Mouse (Mus musculus): ENCODE measurements around the gene Nrm.
"Not testable (repeated sequence)": the region's sequence is repeated elsewhere in the genome, so short reads cannot be mapped to it uniquely, and the experiment has no call there.

Nrm gene

DNA sequence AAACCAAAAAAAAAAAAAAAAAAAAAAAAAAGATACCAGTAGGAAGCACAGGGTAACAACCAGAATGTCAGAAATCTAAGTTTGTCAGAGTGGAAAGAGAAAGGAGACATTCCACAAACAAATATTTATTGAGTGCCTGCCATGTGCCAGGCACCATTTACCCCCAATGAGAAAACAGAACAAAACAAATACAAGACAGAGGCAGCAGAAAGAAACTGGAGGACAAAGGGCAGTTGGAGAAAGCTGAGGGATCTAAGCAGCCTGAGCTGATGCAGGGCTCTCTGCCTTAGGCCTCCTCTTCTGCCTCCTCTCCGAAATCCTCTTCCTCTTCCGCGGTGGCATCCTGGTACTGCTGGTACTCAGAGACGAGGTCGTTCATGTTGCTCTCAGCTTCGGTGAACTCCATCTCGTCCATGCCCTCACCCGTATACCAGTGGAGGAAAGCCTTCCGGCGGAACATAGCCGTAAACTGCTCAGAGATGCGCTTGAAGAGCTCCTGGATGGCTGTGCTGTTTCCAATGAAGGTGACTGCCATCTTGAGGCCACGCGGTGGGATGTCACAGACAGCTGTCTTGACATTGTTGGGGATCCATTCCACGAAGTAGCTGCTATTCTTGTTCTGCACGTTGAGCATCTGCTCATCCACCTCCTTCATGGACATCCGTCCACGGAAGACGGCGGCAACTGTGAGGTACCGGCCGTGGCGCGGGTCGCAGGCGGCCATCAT is 26.3 kb upstream of the Nrm start:
- in situ Hi-C loops (cut with MboI, MseI): no loop called here

DNA sequence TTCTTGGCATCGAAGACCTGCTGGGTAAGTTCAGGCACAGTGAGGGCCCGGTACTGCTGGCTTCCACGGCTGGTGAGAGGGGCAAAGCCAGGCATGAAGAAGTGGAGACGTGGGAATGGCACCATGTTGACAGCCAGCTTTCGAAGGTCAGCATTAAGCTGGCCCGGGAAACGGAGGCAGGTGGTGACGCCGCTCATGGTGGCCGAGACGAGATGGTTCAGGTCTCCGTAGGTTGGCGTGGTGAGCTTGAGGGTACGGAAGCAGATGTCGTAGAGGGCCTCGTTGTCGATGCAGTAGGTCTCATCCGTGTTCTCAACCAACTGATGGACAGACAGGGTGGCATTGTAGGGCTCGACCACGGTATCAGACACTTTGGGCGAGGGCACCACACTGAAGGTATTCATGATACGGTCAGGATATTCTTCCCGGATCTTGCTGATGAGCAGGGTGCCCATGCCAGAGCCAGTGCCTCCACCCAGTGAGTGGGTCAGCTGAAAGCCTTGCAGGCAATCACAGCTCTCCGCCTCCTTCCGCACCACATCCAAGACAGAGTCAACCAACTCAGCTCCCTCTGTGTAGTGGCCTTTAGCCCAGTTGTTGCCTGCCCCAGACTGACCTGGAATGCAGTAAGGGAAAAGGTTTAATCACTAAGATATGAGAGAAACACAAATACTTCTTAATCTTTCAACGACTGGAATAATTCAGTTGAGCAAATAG is 25.5 kb upstream of the Nrm start:
- in situ Hi-C loops (cut with MboI, MseI): no loop called here

DNA sequence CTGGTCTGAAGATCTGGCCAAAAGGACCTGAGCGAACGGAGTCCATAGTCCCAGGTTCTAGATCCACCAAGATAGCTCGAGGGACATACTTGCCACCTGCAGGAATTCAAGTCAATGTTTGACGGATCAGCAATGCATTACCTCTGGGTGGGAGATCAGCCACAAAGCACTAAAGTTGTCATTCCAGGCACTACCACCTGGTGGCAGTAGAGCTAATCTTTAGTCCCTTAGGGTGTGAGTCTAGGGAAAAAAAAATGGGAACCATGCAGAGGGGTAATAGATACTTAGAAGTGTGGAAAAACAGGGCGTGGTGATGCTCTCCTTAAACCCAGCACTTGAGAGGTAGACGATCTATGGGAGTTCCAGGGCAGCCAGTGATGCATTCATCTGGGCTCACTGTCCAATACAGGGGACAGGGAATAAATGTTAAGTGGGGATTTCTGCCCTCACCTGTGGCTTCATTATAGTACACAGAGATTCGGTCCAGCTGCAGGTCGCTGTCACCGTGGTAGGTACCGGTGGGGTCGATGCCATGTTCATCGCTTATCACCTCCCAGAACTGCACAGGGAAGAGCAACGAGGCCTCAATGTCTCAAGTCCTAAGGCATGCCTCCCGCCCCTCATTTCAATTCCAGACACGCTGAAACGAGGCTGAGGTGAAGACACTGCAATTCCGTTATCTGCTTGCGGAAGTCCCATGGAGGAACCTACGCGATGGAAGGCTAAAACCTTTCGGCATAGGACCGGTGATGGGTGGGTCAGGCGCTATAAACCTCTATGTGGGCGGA is 24.7 kb upstream of the Nrm start:
- in situ Hi-C loops (cut with MboI, MseI): no loop called here

DNA sequence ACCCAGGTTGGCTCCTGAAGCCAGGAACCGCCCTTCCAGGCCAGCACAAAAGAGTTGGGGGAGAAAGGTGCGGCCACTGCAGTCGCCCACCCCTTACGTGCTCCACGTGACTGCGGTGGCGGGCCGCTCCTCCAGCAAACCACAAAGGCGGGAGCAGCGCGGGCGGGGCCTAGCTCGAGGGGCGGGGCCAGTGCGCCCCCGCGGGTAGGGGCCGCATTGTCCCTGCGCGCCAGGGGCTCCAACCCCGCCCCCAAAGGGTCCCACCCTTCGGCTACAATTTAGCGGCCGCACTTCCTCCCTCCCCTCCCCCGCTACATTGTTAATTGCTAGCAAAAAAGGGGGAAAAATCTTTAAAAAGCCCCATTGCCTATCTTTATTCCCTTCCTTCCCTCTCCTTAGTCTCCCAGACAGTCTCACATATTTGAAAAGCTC is 24.1 kb upstream of the Nrm start:
- in situ Hi-C loops (cut with MboI, MseI): no loop called here

DNA sequence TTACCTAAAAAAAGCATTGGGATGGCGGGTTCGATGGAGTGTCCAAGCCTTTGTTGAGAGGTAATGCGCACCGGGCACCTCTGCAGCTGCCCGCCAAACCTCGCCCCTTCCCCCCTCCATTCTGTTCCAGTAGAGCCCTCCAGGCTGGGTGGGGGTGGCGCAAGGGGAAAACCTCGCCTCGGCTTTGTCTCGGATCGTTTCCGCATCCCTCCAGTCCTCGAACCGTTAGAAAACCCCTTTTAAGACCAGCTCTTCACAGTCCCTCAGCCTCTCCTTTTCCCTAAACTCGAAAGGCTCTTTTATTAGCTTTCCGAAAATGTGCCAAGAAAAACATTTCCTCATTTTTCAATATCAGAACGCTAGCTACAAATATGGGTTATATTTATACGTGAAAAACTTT is 23.6 kb upstream of the Nrm start:
- in situ Hi-C loops (cut with MboI, MseI): no loop called here

DNA sequence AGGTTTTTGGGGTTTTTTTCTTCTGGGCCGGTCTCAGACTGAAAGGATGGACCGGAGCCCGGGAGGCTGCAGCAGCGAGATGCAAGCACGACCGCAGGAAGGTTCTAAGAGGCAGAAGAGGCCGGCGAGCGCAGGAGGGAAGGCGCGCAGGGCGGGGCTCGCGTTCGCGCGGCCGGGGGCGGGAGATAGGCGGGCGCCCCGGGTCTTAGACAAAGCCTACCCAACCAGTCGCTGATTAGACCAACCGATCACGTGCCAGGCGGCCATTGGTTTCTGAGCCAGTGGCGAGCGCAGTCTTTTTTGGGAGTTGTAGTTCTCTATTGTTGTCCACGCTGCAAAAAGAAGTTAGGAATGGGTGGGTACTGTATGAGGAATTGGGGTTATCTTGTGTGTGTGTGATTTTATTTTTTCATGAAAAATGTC is 23.0 kb upstream of the Nrm start, which contains the start of gene Tubb5:
Gene Tubb5, minus strand, starts transcription at position 185 of the 423 bp plus-strand sequence.
- in situ Hi-C loops (cut with MboI, MseI): no loop called here

DNA sequence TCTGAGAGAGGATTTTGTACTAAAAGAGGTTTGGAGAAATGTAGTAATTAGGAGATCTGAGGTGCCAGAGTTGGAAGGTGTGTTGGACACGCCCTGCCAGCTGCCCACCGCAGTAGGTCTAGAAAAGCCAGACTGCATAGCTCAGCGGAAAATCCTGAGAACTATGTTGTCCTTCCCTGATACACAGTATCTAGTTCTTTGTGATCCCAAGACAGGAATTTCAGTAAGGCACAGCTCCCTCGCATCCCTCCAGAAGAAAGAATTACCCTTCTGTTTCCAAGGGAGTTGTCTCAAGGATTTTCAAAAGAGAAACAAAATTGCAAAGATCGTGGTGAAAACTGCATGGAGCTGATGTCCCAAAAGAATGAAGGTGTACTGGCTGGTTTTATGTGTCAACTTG is 22.5 kb upstream of the Nrm start:
- in situ Hi-C loops (cut with MboI, MseI): no loop called here

DNA sequence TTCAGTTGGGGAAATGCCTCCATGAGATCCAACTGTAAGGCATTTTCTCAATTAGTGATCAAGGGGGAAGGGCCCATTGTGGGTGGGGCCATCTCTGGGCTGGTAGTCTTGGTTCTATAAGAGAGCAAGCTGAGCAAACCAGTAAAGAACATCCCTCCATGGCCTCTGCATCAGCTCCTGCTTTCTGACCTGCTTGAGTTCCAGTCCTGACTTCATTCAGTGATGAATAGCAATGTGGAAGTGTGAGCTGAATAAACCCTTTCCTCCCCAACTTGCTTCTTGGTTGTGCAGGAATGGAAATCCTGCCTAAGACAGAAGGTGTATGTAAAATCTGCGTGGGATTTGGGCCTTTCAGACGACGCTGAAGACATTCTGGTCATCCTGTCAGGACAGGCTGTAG is 22.1 kb upstream of the Nrm start:
- in situ Hi-C loops (cut with MboI, MseI): not testable (repeated sequence)

DNA sequence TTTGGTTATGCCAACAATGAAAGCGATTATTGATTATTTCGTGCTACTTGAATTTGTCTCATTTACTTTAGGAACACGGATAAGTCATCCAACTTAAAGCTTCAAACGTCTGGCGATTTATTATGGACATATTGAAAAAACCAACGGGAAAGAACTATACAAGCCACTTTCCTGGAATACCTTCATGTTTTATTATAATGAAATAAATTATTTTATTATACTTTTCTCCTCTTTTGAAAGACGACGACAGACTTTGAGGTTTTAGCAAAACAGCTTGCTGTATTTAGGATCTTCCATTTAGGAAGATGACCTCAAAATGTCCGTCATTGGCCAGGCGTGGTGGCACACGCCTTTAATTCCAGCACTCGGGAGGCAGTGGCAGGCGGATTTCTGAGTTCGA is 20.6 kb upstream of the Nrm start:
- in situ Hi-C loops (cut with MboI, MseI): no loop called here

DNA sequence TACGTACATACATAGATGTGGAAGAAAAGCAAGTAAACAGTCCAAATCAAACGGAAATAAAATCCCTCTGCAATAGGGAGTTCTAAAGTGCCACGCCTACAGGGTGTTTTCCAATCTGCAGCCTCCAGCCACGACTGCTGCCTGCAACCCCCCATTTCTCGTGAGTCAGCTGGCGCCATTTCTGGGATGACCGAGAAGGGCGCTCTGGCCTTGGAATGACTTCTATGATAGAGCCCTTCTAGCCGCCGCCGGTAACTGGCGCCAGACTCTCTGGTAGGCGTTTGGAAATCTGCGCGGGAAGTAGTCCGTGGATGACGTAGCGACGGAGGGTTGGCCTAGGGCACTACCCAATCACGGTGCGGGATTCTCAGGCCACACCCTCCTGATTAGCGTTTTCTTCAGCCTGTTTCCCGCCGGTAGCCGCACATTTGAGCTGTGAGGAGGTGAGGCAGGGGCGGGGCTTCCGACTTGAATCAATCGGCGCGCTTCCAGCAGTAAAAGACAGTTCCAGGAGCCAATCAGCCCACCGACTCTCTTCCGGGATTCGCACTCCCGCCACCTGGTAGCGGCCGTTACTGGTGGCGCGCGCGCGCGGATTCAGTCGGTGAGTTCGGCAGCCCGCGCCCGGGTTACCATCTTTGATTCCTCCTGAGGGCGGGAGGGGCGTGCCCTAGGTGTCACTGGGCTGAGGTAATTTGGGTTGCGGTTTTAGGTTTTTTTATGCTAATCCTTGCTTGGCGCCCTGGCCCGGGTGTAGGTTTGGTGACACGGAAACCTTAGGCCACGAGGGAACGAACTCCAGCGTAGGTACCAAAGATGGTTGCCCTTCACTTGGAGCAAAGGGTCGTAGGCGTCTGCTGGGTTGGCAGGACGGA is 19.8 kb upstream of the Nrm start, which contains the start of gene Mdc1:
Gene Mdc1, plus strand, starts transcription at position 440 of the 875 bp plus-strand sequence.
- in situ Hi-C loops (cut with MboI, MseI): no loop called here

DNA sequence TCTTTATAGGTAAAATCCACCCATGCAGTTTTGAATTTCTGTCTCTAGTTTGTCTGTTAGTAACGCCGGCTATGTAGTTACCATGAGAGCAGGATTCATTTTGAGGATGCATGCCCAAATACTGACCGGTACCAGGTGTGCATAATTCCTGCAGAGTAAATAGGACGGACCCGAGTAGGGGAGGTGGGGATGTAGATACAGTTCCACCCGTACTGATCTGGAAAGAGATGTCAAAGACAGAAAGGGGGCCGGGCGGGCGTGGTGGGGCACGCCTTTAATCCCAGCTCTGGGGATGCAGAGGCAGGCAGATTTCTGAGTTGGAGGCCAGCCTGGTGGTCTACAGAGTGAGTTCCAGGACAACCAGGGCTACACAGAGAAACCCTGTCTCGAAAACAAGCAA is 19.1 kb upstream of the Nrm start:
- in situ Hi-C loops (cut with MboI, MseI): no loop called here

DNA sequence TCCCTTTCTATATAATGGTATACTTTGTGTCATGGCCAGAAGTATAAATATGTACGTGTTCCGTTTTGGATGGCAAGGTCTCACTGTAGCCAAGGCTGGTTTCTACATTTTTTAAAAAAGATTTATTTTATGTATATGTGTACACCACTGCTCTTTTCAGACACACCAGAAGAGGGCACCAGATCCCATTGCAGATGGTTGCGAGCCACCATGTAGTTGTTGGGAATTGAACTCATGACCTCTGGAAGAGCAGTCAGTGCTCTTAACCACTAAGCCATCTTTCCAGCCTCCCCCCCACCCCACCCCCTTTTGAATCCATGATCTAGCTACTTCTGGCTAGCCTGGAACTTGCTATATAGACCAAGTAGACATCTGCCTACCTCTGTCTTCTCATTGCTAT is 17.6 kb upstream of the Nrm start:
- in situ Hi-C loops (cut with MboI, MseI): no loop called here

DNA sequence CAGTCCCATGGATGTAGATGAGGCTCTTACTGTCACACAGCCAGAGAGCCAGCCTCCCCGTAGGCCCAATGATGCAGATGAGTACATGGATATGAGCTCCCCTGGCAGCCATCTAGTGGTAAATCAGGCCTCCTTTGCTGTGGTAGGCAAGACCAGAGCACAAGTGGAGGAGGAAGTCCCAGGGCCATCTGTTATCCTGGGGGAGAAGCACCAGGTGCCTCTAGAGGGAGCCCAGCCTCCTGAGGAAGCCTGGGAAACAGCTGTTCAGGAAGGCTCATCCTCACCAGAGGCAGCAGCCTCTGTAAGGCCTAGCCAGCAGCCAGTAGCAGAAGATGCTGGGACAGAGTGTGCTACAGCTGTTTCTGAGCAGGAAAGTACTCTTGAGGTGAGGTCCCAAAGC is 13.0 kb upstream of the Nrm start:
- in situ Hi-C loops (cut with MboI, MseI): no loop called here

DNA sequence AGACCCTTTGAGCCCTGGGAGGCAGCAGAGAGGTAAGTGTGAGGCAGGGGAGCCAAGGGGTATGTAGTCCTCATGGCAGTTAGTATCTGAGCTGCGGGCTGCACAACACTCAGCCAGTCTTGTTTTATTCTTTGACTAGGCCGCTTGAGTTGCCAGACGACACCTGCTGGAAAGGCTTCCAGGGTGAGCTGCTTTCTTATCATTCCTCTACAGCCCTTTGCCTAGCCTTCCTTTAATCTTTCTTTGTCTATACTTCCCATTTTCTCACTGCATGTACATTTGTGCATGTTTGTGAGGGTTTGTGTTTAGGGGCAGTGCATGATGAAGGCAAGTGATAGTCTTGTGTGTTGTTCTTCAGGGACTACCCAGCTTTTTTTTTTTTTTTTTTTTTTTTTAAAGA is 10.1 kb upstream of the Nrm start:
- in situ Hi-C loops (cut with MboI, MseI): loop anchor here (25.0 kb wide), 1 partner anchor 1664 kb away; the partner anchor contains the start of genes Psmb8, Psmb9 and Tap1

DNA sequence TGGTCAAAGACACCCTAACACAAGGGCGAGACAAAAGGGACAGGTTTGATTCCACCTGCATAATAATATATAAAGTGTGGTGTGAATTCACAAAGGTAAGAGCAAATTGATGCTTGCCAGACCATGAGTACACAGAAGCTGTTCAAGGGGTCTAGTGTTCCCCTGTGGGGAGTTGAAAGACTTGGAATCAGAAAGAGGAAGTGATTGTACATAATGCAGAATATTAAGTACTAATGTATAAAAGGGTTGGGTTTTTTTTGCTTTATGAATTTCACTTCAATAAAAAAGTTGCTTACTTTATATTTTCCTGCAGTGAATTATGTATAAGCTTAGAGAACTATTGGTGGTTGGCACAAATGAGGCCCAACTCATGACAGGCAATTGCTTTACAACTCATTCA is 1.7 kb upstream of the Nrm start:
- in situ Hi-C loops (cut with MboI, MseI): loop anchor here (25.0 kb wide), 1 partner anchor 1672 kb away; the partner anchor contains the start of genes Psmb8, Psmb9 and Tap1

DNA sequence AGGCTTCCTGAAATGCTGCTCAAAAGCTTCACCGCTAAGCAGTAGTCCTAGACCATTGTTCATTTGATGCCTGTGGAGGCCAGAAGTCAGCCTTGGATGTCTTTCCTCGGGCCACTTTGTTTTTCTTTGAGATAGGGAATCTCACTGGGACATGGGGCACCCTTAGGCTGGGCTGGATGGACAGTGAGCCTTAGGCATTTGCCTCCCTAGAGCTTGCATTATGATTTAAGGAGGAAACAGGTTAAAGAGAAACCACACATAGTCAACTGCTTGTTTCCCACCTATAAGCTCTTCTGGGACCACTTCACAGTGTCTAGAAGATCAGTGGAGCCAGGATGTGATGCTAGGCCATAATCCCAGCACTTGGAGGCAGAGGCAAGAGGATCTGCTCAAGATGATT is 1.3 kb upstream of the Nrm start:
- in situ Hi-C loops (cut with MboI, MseI): loop anchor here (25.0 kb wide), 1 partner anchor 1673 kb away; the partner anchor contains the start of genes Psmb8, Psmb9 and Tap1

DNA sequence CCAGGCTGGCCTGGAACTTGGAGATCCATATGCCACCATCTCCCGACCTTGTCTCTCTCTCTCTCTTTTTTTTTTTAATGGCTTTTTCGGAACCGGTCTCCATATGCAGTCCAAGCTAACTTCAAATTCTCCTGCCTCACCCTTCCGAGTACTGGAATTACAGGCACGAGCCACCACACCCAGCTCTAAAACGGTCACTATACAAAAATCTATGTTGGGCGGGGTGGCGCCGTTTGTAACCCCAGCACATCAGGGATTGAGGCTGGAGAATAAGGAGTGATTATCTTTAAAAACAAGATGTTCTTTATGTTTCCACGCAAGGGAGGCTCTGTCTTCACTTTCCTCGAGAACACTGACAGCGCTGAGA is 304 bp upstream of the Nrm start:
- in situ Hi-C loops (cut with MboI, MseI): loop anchor here (25.0 kb wide), 1 partner anchor 1674 kb away; the partner anchor contains the start of genes Psmb8, Psmb9 and Tap1

DNA sequence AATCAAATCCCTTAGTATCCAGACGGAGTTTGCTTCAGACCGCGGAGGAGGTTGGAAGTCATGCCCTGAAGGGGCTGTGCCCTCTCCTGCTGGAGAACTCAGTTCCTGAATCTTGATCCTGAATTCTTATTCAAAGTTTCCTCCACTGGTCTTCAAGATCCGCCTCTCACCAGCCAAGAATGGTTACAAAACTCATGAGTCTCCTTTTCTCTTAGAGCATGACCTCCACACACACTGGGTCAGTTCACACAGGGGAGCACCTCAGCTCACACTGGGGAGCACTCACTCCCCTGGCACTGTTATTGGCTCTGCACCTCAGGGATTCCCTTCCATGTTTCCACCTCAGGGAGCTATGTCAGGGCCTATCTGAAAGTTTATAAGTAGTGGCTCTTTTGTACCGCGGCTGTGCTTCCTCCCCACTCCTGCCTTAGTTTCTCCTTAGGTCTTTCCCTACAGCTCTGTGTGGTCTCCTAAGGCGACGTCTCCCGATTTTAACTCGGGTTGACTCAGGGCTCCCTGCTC is 3.8 kb downstream of the Nrm start:
- in situ Hi-C loops (cut with MboI, MseI): loop anchor here (5.0 to 25.0 kb wide), 2 partner anchors 38 to 1678 kb away; partner anchors contain the start of genes Psmb8, Psmb9 and Tap1

DNA sequence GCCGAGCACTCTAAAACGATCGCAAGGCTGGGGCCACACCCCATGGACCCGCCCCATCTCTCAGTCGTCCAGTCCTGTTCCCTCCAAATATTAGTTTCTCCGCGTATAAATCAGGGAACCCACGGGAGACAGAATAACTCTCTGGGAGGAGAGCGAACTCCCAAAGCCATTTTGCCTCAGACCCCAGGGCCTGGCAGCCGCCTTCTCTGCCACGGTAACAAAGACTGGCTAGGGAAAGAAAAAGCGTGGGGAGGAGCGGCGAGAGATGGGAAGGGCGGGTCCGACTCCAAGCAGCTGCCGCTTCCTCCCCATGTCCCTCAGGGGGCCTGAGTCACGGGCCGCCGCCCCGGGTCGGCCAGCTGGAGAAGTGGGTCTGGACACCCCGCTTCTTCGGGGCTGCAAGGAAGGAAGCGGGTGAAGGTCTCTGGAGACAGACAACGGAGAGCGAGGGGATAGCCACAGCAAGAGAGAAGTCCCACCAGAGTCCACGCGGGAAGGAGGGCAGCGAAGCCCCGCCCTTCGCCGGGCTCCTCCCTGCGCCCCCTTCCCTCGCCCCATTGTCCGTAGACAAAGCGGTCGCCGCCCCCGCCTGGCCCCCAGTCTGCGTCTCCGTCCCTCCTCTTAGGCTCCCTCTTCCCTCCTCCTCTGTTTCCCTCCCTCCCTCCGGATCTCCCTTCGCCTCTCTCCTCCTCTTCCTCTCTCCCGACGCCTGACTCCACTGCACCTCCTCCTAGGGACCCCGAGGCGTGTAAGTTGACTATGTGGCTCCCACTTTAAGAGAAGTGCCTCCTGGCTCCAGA is 4.6 kb downstream of the Nrm start, which contains the start of gene Ppp1r18:
Gene Ppp1r18, plus strand, starts transcription at position 113 of the 800 bp plus-strand sequence.
- in situ Hi-C loops (cut with MboI, MseI): loop anchor here (5.0 to 25.0 kb wide), 2 partner anchors 38 to 1678 kb away; partner anchors contain the start of genes Psmb8, Psmb9 and Tap1

All from T-helper 1 cell (primary cell).